Mouse (Mus musculus) embryonic facial prominence, embryonic 15.5 days (tissue): ENCODE measurements around the gene Lcmt1. TPM values are rescaled to one million over a fixed set of nuclear protein-coding genes. Genes with fewer than 3 reads are reported as not detected.

ENCODE experiments used
- ATAC-seq: fragments of 200-750 bp; cut with Nextera tagmentation; 2 replicates; pipeline ENCODE4 v1.8.0; 2017; ENCODE audit warnings: low read depth, moderate TSS enrichment; ENCODE audit not compliant: insufficient number of reproducible peaks, low FRiP score, low TSS enrichment
- H3K27ac ChIP-seq: fragments of 300-500 bp; sonication (generic); replicated peaks from 2 replicates; pipeline ENCODE4 v1.5.1; 2015; ENCODE audit warnings: mild to moderate bottlenecking, inconsistent platforms
- H3K27me3 ChIP-seq: fragments of 300-500 bp; sonication (generic); 2 replicates; pipeline ENCODE4 v1.6.1; 2015; ENCODE audit warnings: inconsistent platforms
- H3K36me3 ChIP-seq: fragments of 300-500 bp; sonication (generic); 2 replicates; pipeline ENCODE4 v1.6.1; 2015; ENCODE audit warnings: mild to moderate bottlenecking, inconsistent platforms
- H3K4me1 ChIP-seq: fragments of 300-500 bp; sonication (generic); 2 replicates; pipeline ENCODE4 v1.6.1; 2015; ENCODE audit warnings: inconsistent platforms
- H3K4me2 ChIP-seq: fragments of 300-500 bp; sonication (generic); replicated peaks from 2 replicates; pipeline ENCODE4 v1.6.1; 2015; ENCODE audit warnings: mild to moderate bottlenecking, inconsistent platforms
- H3K4me3 ChIP-seq: fragments of 300-500 bp; sonication (generic); replicated peaks from 2 replicates; pipeline ENCODE4 v1.5.1; 2015; ENCODE audit warnings: mild to moderate bottlenecking, inconsistent platforms
- H3K9ac ChIP-seq: fragments of 300-500 bp; sonication (generic); 2 replicates; pipeline ENCODE4 v1.6.1; 2015; ENCODE audit warnings: inconsistent platforms
- H3K9me3 ChIP-seq: fragments of 300-500 bp; sonication (generic); replicated peaks from 2 replicates; pipeline ENCODE4 v1.6.1; 2016; ENCODE audit warnings: inconsistent platforms
- WGBS: fragments of 180-500 bp; shearing (Covaris S2); methylation state at CpG from one replicate; pipeline ENCODE4 v1.1.7; 2015; 5-methylcytosine and 5-hydroxymethylcytosine counted together
- polyA plus RNA-seq: library from polyadenylated mRNA; unstranded; fragments of >200 nt; fragmentation: Nextera tagmentation; extraction: Ambion mirVana; gene quantifications from 2 replicates; pipeline ENCODE4 v1.2.1, GENCODE M21; 2015

Gene Lcmt1
- polyA plus RNA-seq, 1 experiment from 2014 or later, result 41.0 TPM

GRCm38 (mm10) chr7:123462070-123462501, 92.5 kb downstream of the Lcmt1 start, which contains the start of gene Aqp8:
Gene Aqp8 (plus strand): TSS chr7:123462291.
- H3K4me1 ChIP-seq, result no peaks in the 10 kb centered on the region
- H3K9ac ChIP-seq, result no peak within 1 kb of the TSS
- ATAC-seq, result peak; percentile 25
- no peaks in the 10 kb centered on the region for H3K9me3 ChIP-seq
- H3K4me3 ChIP-seq, result no peak within 1 kb of the TSS
- no peaks in the 10 kb centered on the region for H3K36me3 ChIP-seq
- no peak within 1 kb of the TSS for H3K4me2 ChIP-seq
- WGBS, result 76% methylated on average over 9 of the region's 9 CpGs
- no peak within 1 kb of the TSS for H3K27ac ChIP-seq
- no peaks in the 10 kb centered on the region for H3K27me3 ChIP-seq

- 73% methylated on average over 4 of the region's 4 CpGs for WGBS
- ATAC-seq, result no peak
- Histone ChIP-seq H3K9ac (no peak overlapping the region), H3K36me3 (no peaks in the 10 kb centered on the region), H3K27ac (no peak overlapping the region), H3K27me3 (no peaks in the 10 kb centered on the region), H3K4me1 (no peaks in the 10 kb centered on the region), H3K4me2 (no peak overlapping the region), H3K9me3 (no peaks in the 10 kb centered on the region), H3K4me3 (no peak overlapping the region)
Measured at GRCm38 (mm10) chr7:123463569-123463968, 94.0 kb downstream of the Lcmt1 start.

GRCm38 (mm10) chr7:123465692-123466387, 96.3 kb downstream of the Lcmt1 start:
- ATAC-seq, result no peak
- no peaks in the 10 kb centered on the region for H3K4me1 ChIP-seq

GRCm38 (mm10) chr7:123467961-123468360, 98.4 kb downstream of the Lcmt1 start:
- 89% methylated on average over 1 of the region's 1 CpGs for WGBS
- Histone ChIP-seq H3K27ac (no peak overlapping the region), H3K4me2 (no peak overlapping the region), H3K27me3 (no peaks in the 10 kb centered on the region), H3K4me3 (no peak overlapping the region), H3K36me3 (no peaks in the 10 kb centered on the region), H3K4me1 (no peaks in the 10 kb centered on the region), H3K9me3 (no peaks in the 10 kb centered on the region), H3K9ac (no peak overlapping the region)
- ATAC-seq, result no peak

More at GRCm38 (mm10) chr7:123465692-123466387, 96.3 kb downstream of the Lcmt1 start:
- no peak overlapping the region for H3K4me2 ChIP-seq
- no peaks in the 10 kb centered on the region for H3K9me3 ChIP-seq
- H3K36me3 ChIP-seq, result no peaks in the 10 kb centered on the region
- WGBS, result 31% methylated on average over 6 of the region's 6 CpGs
- H3K27ac ChIP-seq, result no peak overlapping the region
- no peaks in the 10 kb centered on the region for H3K27me3 ChIP-seq
- H3K9ac ChIP-seq, result no peak overlapping the region
- no peak overlapping the region for H3K4me3 ChIP-seq

Other genes with a start within 250 kb of the Lcmt1 start
- 46.3 and 47.7 TPM in 2 replicates for gene Tnrc6a, start 245.9 kb upstream of the Lcmt1 start, polyA plus RNA-seq
- 0.37 and 0.63 TPM in 2 replicates for gene Slc5a11, start 155.0 kb upstream of the Lcmt1 start, polyA plus RNA-seq
- gene Arhgap17, start 131 bp downstream of the Lcmt1 start, polyA plus RNA-seq, result 20.4 and 24.2 TPM in 2 replicates
- not detected in 2 replicates for gene Aqp8, start 92.5 kb downstream of the Lcmt1 start, polyA plus RNA-seq
- 3.0 and 3.4 TPM in 2 replicates for gene Zkscan2, start 130.7 kb downstream of the Lcmt1 start, polyA plus RNA-seq